Mouse (Mus musculus) cerebellum, adult 2 months (tissue): ENCODE results near the gene Rabif. TPM values are rescaled to one million over a fixed set of nuclear protein-coding genes. Genes with fewer than 3 reads are reported as not detected.

Source experiments
- DNase-seq, 2 experiments: peaks; one replicate each; pipeline ENCODE4 v3.0.0; 2021
- H3K27ac ChIP-seq: fragments of 200-500 bp; 2 replicates; pipeline ENCODE4 v1.5.1; 2012; ENCODE audit warnings: low read length, control low read depth, inconsistent platforms; ENCODE audit not compliant: insufficient read depth
- H3K27me3 ChIP-seq: fragments of 200-500 bp; 2 replicates; pipeline ENCODE4 v1.6.1; 2012; ENCODE audit warnings: inconsistent platforms, mild to moderate bottlenecking, low read length, moderate library complexity; ENCODE audit not compliant: control insufficient read depth, insufficient read depth
- H3K4me1 ChIP-seq: fragments of 200-500 bp; 2 replicates; pipeline ENCODE4 v1.6.1; 2011; ENCODE audit warnings: low read length; ENCODE audit not compliant: control insufficient read depth, insufficient read depth
- H3K4me3 ChIP-seq: fragments of 200-500 bp; replicated peaks from 2 replicates; pipeline ENCODE3; 2011; ENCODE audit warnings: mild to moderate bottlenecking, low read depth, low read length, control low read depth; ENCODE audit not compliant: insufficient read depth
- CTCF ChIP-seq: fragments of 200-500 bp; IDR thresholded peaks from 2 replicates; pipeline ENCODE4 v1.5.1; 2011; ENCODE audit warnings: low read depth, mild to moderate bottlenecking, control low read depth, low read length, moderate library complexity, borderline replicate concordance; ENCODE audit not compliant: insufficient read depth
- POLR2A ChIP-seq: fragments of 200-500 bp; IDR thresholded peaks from 2 replicates; pipeline ENCODE4 v1.6.1; 2011; ENCODE audit warnings: low read length, control low read depth, borderline replicate concordance; ENCODE audit not compliant: insufficient read depth
- WGBS: fragments of 180-500 bp; shearing (Covaris S2); methylation state at CpG from one replicate; pipeline ENCODE4 v1.1.7; 2018; 5-methylcytosine and 5-hydroxymethylcytosine counted together
- polyA plus RNA-seq: library from polyadenylated mRNA; depleted of rRNA; stranded (reverse); fragments of >200 nt; gene quantifications from 2 replicates; pipeline ENCODE4 v1.2.3, GENCODE M21; 2012; rRNA removed

Gene Rabif
- polyA plus RNA-seq, 1 experiment: 33.9 TPM

DNA sequence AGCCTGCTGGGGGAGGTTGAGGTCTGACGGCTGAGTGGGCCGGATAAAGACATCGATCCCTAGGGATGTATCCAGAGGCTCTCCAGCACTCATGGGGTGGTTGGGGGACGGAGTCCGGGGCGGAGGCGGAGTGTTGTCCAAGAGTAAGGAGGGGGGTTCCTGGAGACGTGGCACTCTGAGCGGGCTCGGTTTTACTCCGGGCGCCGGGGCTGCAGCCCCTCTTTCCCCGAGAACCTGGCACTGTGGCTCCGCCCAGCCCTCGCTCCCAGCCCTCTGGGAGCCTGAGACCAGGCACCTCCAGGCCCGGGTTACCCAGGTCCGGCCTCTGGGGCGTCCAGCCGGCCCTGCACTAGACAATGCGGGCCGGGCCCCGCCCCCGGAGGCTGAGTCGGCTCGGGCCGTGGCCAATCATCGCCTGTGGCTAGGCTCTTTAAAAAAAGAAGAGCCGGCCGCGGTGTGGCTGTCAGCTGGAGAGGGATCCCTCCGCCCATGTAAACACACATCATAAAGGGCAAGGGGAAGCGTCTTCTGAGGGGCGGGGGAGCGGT lies 62.3 kb downstream of the Rabif start:
- under 1% methylated on average over 35 of the region's 35 CpGs for WGBS
- H3K27me3 ChIP-seq: no peaks in the 10 kb centered on the region
- no peaks in the 10 kb centered on the region for H3K4me1 ChIP-seq
- peak; percentile 95 to 98 for DNase-seq
- TF ChIP-seq POLR2A: peak; percentile 54; the same call in 1 of the 2 replicates
- no peak for TF ChIP-seq CTCF
- H3K4me3 ChIP-seq: peak overlapping the region; percentile 91
- peak overlapping the region; percentile 62 for H3K27ac ChIP-seq

Other genes with a start within 250 kb of the Rabif start
- gene Myog, start 204.7 kb upstream of the Rabif start, polyA plus RNA-seq: 0.06 TPM in 1 of 2 replicates, not detected in the other
- gene Ppfia4, start 161.7 kb upstream of the Rabif start, polyA plus RNA-seq: 192 and 220 TPM in 2 replicates
- gene Tmem183a, start 132.7 kb upstream of the Rabif start, polyA plus RNA-seq: 66.2 and 68.4 TPM in 2 replicates
- gene 4933406M09Rik, start 108.7 kb upstream of the Rabif start, polyA plus RNA-seq: not detected in 2 replicates
- 22.3 and 23.0 TPM in 2 replicates for gene Cyb5r1, start 89.1 kb upstream of the Rabif start, polyA plus RNA-seq
- 68.1 and 70.2 TPM in 2 replicates for gene Adipor1, start 79.3 kb upstream of the Rabif start, polyA plus RNA-seq
- 29.8 and 30.7 TPM in 2 replicates for gene Klhl12, start 39.1 kb upstream of the Rabif start, polyA plus RNA-seq
- gene Mgat4e, start 55.0 kb downstream of the Rabif start, polyA plus RNA-seq: 0.13 TPM in 1 of 2 replicates, not detected in the other
- 20.5 and 22.9 TPM in 2 replicates for gene Kdm5b, start 65.5 kb downstream of the Rabif start, polyA plus RNA-seq
- 305 and 318 TPM in 2 replicates for gene Syt2, start 152.0 kb downstream of the Rabif start, polyA plus RNA-seq